Mouse (Mus musculus) yolk sac, embryonic 10.5 days (tissue): ENCODE data around the gene Slfnl1.

Source experiments
- DNase-seq: peaks from one replicate; pipeline ENCODE4 v3.0.0-alpha.2; 2017; ENCODE audit warnings: low spot score

Gene Slfnl1

DNA sequence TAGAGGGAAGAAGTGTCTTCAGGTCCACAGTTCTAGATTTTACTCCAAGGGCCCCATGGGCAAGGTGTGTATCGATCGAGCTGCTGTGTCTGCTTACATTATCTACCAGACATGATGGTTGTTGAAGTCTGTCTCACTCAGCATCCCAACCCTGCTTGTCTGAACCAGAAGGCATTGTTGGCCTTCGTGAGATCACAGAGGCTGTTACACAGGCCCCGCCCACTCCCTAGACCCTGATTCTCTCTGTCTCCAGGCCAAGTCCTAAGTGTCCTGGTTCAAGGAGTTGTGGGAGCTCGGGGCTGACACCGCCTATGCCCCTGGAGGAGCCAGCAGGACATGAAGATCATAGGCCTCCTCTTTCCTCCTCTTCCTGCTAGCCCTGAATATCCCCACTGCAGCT, at the start of gene Slfnl1:
TSS of gene Slfnl1 (plus strand) at position 246 of the 400 bp plus-strand sequence.
- no peak for DNase-seq

DNA sequence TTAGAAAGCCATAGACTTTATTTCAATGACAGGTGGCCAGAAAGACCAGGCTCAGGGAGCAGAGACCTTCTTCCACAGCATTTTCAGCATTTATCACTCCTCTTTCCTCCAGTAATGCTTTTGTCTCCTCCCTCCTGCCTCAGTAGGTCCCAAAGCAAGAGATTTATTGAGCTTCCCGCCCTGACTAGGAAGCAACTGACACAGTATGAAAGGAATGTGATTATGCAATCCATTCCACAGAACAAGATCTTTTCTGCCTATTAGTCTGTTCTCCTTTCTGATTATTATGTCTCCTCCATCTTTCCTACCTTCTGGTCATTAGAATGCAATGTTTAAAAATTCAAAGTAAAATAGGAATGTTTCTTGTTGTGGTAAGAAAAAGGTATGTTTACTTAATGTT, 44.3 kb upstream of the Slfnl1 start:
- DNase-seq: peak; percentile 6

DNA sequence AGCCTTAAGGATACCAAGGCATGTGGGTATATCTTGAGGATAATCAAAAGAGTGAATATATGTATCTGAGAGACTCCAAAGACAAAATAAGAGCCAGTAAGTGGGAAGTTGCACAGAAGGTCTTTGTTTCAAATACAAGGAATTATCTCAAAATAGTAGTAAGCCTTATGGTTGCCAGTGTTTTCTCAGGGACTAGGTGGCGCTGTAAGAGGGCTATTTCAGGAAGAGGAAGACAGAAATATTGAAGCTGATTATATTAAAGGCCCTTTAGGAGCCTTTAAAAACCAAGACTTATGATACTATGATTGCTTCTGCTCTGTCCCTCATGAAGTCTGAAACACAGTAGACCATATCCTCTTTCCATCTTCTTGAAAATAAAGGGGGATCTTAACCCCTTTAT, 25.1 kb upstream of the Slfnl1 start:
- DNase-seq: no peak

DNA sequence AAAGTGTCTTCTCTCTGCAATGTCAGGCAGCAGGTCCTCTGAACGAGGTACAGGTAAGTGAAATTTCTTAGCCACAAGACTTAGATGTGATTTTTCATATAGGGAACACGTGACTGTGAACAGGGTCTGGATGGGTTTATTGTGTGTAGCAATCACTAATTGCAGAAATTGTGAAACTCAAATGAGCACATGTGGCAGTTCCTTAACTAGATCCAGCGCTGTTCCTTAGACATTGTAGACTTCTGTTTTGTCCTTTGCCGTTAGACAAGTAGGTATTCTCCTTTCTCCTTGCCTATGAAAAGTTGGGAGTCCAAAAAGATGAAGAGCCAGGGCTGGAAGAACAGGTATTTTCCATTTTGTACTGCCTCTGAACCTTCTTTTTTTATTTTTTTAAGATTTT, 20.8 kb upstream of the Slfnl1 start:
- no peak for DNase-seq

DNA sequence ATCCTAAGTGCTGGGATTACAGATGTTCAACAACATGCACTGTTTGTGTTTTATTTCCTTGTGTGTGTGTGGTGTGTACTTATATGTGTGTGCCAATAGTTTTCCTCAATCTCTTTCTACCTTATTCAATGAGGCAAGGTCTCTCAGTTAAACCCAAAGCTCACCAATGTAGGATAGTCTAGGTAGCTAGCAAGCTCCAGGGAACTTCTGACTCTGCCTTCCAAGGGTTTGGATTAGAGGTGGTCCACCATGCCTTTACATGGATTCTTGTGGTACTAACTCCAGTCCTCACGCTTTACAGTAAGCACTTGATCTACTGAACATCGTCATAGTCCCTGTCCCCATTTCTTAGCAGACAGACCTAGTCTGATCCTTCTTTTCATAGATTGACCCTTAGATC, 17.7 kb upstream of the Slfnl1 start:
- DNase-seq: no peak

DNA sequence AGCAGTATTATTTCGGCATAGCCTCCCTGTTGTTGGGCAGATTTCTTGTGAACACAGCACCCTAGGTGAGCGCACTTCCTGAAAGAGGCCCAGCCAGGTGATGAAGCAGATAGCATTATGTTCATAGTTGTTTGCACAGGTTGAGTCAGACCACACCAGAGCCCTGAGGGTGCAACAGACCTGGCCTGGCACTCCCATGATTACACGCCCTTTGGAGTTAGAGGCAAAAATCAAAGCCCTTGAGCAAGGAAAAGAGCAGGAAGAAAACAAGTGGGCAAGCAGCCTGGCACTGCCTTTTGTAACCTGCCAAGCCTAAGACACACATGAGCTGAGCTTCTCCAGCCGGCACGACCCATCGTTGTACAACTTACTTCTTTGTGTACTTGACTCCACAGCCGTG, 15.5 kb upstream of the Slfnl1 start:
- DNase-seq: no peak

DNA sequence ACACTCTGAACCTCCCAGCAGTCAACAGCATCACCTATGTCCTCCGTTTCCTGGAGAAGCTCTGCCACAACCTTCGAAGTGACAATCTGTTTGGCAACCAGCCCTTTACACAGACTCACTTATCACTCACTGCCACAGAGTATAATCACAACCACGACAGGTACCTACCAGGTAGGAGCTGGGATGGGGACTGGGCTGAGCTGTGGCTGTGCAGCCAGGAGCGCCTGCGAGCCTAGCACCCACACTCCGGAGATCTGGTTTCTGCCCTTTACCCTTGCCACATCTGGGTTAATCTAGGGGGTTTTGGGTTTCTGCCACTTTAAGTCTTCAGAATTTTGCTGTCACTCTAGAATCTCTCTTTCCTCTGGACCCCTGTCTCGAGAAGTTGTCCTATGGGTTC, 15.1 kb upstream of the Slfnl1 start:
- no peak for DNase-seq

DNA sequence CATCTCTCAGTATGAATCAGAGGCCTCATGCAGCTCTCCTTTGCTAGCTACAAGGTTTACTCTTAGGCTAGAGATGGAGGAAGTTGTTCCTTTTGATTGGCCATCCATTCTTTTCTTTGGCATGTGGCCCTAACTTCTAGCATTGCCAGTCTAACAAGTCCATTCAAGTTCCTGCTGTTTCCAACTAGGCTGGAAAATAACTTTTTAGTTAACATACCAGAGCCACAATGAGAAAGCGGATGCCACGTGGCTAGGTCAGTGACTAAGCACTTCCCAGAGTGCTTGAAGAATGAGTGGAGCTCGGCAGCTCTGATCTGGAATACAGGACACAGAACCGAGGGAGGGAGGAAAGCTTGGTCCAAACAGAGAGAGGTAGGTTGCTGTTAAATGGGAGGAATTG, 14.7 kb upstream of the Slfnl1 start:
- DNase-seq: no peak

DNA sequence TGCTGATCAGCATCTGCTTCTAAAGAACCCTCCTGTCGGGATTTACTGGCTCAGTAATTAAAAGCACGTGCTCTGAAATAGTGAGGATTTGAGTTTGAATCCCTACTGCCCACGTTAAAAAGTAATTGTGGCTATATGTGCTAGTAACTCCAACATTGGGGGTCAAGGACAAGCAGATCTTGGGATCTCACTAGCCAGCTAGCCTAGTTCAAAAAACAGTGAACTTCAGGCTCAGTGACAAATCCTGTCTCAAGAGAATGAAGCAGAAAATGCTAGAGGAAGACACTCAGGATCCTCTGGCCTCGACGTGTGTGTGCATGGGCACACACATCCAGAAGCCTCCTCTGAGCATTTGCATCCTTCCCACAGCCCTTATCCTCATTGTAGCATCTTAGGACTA, 10.3 kb upstream of the Slfnl1 start:
- DNase-seq: no peak

DNA sequence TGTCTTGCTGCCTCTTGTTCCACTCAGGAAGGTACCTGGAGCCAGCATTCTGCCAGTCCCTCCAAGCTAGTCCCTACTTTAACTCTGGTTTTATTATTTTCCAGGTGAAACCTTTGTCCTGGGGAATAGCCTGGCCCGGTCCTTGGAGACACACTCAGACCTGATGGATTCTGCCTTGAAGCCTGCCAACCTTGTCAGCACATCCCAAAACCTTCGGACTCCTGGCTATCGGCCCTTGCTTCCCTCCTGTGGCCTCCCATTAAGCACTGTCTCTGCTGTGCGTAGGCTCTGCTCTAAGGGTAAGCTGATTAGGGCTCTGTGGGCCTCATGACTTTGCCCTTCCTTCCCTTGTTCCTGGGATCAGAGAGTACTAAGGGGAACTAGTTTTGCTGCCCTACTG, 9.7 kb upstream of the Slfnl1 start:
- no peak for DNase-seq

DNA sequence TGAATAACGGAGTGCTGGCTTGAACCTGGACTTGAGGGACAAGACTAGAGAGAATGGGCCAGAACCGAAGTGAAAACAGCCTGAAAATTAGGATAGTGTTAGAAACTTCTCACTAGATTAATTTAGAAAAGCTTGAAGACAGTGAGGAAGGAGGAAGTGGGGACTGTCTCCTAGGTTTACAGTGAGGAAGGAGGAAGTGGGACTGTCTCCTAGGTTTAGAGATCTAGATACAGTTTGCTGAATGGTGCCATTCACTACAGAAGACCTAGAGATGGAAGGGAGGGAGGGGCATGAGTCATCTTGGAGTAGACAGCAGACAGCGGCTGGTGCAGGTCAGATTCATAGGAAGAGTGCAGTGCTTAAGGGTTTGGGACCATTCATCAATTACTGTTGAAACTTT, 8.9 kb upstream of the Slfnl1 start:
- no peak for DNase-seq

DNA sequence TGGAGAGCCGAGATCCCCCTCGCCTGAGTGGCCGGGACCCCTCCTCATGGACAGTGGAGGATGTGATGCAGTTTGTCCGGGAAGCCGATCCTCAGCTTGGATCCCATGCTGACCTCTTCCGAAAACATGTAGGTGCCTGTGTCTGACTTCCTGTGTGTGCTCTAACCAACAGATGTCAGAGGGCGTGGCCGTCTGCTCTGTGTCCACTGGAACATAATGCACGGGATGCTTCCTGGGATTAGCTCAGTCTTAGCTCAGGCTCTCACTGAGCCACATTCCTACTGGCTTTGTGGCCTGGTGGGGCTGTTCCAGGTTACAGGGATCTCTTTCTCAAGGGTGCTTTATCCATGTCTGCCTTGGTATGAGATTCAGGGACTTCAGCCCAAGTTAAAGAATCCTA, 3.9 kb upstream of the Slfnl1 start:
- DNase-seq: no peak

DNA sequence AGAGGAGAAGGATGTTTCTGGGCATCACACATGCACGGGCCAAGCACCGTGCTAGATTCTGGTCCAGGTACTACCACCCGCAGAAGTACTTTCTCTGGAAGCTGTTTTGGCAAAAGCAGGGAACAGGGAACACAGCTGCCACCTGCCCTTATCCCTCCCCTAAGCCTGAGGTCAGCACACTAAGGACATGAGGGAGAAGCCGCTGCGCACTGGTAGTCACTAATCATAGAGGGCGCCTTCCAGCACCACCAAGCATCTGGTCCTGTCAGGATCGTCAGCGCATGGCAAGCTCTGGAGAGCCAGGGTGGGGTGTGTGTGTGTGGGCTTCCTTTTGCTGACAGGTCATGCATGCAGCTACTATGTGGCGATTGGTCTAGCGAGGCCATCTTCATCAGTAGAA, 6.6 kb downstream of the Slfnl1 start:
- no peak for DNase-seq

DNA sequence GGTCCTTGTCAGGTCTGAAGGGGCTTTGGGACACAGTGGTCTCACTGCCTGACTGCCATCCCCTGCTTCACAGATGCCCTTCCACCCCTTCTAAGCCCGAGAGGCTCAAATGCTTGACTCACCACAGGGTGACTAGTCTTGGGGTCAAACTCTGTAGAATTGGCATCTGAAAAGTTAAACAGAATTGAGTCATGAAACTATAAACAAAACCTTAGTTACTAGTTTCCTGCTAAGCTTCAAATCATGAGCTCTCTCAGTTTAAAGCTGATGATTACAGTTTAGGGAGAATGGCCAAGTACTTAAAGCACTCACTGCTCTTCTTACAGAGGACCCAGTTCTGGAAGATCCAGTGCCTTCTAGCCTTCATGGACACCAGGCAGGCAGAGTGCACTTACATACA, 12.9 kb downstream of the Slfnl1 start:
- DNase-seq: no peak

DNA sequence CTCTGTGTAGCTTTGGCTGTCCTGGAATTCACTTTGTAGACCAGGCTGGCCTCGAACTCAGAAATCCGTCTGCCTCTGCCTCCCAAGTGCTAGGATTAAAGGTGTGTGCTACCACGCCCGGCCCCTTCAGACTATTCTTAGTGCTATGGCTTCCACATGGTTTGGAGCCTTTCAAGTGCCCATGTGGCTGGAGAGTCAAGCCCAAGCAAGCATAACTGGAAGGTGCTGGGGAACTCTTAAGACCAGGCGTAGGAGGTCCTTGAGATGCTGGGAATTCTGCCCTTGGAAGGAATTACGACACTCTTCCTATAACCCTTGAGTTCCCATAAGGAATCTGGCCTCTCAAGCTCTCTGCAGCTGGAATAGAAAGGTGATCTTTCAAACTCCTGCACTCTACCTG, 24.6 kb downstream of the Slfnl1 start:
- DNase-seq: no peak

DNA sequence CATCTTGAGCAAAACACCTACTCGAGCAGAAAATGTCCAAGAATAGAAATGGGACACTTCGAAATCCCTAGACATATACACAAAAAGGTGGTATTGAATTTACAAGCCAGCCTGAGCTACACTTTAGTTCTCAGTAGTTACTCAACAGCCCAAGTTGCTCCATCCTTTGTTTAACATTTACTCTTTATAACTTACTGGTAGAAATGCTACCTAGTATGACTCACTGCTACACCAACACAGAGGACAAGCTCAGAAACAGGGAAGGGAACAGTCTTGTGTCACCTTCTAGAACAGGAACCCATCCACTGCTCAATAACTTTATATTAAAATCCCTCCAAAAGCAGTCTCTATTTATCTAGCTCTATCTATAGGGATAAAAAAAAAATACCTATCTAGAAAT, 33.7 kb downstream of the Slfnl1 start:
- peak; percentile 11 for DNase-seq

DNA sequence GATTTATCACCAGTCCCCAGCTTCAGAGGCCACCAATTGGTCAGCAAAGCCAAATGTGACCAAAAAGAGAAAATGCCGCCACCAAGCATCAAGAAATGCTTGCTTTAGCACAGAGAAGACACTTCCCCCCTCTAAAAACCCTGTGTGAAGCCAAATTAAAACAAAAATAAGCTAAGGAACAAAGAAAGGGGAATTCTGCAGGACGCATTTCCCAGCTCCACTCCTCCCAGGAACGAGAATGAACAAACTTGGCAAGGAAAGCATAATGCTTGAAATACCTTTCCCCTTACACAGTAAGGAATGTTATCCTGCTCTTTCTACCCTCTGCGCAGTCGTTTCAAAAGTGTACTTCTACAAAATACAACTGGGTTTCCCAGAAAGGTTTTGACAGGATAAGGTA, 36.0 kb downstream of the Slfnl1 start:
- peak; percentile 13 for DNase-seq

DNA sequence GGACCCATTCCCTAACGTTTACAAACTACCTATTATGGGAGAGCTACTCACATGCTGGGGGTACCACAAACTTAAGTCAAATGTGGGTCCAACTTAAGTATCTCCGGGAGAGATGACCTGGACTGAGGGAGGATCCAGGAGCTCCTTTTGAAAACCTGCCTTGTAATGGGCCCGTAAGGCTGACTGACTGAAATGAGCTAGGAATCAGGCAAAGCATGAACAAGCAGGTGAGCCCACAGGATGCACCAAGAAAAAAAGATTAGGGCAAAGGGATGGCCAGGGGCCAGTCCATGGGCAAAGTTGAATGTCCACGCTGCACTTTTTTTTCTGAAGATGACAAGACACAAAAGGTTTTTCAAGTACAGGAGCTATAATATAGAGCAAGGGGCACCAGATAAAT, 37.0 kb downstream of the Slfnl1 start:
- DNase-seq: peak; percentile 20

DNA sequence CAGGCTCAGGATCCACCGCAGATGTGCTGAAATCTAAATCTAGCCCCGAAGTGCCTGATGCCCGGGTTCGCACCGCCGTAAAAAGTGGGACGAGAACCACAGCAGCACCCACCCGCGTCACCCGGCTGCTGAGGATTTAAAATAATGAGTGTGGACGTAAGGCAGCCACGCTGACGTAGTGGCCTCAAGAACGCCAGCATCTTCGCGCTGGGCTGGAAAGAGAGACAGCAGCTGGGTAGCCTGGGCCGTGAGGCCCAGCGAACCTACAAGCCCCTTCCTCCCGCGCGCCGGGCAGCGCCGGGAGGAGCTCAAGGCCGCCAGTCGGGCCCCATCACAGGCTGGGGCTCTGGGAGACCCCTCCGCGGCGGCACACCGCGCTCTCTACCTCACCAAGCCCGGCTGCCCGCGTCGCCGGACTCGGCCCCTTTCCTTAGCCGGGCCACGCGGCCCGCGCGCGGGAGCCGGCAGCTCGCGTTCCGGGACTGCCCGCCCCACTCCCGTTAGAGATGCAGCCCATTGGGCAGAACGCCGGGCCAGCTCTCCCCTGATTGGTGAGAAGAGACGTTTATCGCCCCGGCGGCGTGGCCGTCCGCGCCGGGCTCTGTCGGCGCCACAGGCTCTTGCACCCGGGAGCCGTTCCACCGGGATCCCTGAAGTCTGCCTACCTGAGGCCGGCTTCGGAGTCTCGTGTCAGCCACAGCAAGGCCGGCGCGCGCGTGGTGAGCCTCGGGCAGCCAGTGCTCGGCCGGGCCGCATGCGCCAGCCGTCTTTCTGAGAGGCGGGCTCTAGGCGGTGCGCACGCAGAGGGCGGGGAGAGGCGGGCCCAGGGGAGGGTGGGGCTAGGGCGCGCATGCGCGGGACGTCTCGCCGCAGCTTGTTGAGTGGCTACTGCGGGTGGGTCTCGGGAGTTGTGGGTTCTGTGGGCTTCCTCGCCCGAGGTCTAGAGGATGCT, 37.7 kb downstream of the Slfnl1 start, which contains the start of gene Ctps:
TSS of gene Ctps (minus strand) at position 791 of the 952 bp plus-strand sequence.
- peak; percentile 97 for DNase-seq

DNA sequence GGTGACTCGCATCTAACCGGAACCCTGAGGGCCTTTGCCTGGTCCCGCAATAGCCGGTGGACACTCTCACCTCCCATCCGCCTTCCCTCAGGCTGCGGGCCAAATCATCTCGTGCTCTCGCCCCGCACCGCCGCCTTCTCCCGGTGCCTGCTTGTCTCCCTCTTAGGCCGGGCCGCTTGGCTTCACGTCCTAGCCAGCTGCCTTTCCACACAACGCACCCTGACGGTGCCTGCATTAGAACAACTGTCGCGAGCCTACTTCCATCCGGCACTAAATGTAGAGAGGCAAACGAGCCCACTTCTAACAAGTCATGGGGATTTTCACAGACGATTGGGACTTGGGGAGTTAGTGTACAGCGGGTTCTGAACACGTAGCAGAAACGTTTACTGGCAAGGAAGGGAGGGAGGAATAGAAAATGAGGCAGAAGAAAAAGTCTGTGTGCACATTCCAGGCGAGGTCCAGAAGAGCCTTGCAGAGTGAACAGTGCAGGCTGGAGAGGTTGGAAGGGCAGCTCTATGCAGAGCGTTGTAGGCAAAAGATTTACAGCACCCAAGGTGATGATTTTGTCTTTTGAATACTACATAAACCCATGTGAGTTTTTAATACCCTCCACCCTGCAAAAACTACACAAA, 38.5 kb downstream of the Slfnl1 start:
- no peak for DNase-seq

DNA sequence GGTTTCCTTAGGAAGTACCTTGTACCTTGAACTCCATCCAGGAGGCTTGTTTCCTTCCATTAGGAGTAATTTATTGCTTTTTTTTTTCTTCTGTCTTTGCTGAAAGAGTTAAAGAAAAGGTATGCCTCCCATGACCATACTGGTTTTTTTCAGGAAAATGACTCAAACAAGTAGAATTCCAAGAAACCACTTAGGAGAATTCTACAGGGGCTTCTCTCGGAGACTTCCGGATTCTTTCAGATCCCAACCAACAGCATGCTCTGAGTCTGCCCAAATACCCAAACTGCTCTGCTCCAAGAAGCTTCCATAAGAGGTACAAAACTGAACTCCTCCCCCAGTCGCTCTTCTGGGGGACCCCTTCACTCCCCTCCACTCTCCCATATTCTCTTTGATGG, 39.0 kb downstream of the Slfnl1 start:
- peak; percentile 9 for DNase-seq

DNA sequence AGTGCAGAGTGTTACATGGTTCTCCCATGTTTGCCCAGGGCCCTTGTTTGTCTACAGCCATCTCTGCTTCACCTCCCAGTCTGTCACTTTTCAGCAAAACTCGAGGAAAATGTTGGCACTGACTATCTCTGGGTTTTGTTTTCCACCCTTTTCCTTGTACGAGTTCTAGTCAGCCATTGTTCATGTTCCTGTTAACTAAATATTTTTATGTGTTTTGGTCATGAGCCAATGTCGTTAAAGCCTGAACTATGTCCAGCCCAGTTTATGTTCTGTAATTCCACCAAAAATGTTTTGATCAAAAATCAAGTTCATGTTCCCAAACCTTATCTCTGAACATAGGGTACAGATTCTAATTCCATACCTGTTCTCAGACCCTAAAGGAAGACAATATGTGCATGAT, 39.7 kb downstream of the Slfnl1 start:
- DNase-seq: no peak

DNA sequence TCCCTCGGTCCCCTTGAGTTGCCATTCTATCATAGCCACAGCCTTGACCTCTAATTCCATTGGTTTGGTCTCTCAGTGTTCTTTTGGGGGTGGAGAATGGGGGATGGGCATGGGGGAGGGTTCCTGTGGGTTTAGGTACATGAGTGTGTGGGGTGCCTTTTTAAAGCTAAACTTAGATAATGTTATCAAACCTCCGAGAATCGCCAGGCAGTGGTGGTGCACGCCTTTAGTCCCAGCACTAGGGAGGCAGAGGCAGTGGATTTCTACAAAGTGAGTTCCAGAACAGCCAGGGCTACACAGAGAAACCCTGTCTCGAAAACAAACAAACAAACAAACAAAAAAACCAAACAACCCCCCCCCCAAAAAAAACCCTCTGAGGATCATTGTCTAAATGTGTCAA, 48.9 kb downstream of the Slfnl1 start:
- no peak for DNase-seq

DNA sequence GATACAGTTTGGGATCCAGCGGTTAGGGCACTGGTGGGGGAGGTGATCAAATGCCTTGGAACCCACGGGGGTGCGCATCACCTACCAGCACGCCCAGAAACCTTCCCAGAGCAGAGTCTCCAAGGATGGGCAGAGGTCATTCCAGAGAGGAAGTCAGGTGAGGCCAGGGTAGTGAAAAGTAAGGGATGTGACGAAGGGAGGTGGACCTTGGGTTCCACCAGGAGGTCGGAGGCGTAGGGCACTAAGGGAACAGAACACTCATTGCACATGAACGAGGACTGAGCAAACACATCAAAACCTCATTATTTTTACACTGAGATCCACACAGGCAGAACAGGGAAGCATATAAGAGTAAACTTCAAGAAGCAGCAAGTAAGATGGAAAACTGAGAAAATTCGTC, 49.7 kb downstream of the Slfnl1 start:
- DNase-seq: no peak
